Mouse (Mus musculus): ENCODE measurements around the gene Zfp866.
A peak's percentile ranks its signal among the peaks of the same experiment; 100 is the strongest.

Gene Zfp866

DNA sequence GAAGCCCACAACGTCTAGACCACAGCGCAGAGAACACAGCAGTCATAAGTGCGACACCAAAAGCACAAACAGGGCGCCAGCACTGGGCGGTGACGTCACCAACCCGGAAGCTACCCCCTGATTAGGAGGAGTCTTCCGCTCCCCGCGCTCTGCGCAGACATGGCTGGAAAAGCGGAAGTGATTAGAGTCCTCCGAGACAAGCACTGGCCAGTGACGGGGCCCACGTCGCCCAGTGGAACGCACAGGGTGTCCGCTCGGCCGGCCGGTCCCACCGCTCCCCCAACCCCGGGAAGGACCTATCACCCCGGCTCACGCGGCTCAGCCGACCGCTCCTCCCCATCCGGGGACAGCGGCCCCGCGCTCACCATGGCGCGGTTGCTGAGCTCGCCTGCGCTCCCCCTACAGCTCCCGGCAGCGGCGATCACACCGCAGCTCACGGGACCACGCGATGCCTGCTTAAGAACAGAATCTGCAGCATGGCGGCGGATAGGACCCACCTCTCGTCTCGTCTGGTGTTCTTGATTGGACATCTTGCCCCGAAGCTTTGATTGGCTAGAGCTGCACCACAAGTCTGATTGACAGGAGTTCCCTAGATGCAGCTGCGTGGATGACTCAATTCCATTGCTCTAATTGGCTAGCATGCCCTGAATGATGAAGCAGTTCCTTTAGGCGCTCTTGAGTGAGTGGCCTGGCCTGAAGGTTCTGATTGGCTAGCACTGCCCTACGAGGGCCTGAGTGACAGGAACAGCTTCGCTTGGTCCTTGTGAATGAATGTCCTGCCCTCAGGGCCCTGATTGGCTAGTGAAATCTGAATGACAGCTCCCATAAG, 74.4 kb downstream of the Zfp866 start:
- DNase-seq = peak; percentile 96 to 99

DNA sequence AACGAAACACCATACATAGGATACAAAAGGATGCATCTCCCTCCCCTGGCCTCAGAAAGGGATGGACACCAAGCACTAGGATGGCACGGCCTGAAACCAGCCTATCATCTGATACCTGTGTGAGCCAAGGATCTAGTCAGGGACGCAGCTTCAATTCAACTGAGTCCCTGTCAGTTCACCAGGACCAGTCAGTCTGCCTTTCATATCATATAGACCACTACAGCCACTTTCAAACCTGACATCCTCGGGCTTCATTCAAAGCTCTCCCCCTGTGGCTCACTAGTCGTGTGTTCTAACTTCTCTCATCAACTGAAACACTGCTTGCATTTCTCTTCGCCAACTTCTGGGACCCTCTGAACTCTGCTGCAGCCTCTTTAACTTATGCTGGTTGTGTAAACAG, 75.6 kb downstream of the Zfp866 start:
- no peak for DNase-seq

DNA sequence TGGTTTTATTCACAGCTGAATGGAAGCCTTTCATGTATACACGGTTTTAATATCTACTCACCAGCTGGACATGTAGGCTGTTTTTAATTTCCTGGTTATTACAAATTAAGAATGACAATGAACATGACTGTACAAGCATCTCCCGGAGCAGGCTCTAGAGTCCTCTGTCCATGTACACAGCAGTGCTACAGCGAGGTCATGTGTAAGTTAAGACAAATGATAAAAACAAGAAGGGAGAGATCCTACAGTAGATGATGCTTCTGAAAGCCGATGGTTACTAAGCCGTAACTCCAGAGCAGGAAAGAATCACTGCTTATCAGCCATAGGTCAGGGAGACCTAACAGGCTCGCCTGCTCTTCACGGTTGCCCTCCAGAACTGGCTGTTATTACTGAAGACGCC, 77.5 kb downstream of the Zfp866 start:
- no peak for DNase-seq
